Comparison of ENCODE assay signal across 14 mouse cellular contexts in genomic region chr14:78038876-78039275, GRCm38 (mm10). TPM values are rescaled to one million over a fixed set of nuclear protein-coding genes. Genes with fewer than 3 reads are reported as not detected.
A peak's percentile ranks its signal among the peaks of the same experiment; 100 is the strongest.
DNase-seq lines count a peak whose midpoint lies in the region; ATAC-seq and TF ChIP-seq lines count a peak whose summit lies in the region.
"Had no signal": no experiment of that assay in that cellular context is flagged by ENCODE, and none has a peak within 500 bp of the region (broad histone marks: within the 10 kb centered on the region; RNA-seq: fewer than 3 reads in every experiment).

No protein-coding gene starts in this region.

- H3K27ac ChIP-seq in cerebellum, adult 2 months (ENCODE audit: insufficient read depth, low read length) = no peak overlapping the region
- no peak overlapping the region for H3K27ac ChIP-seq in hindbrain, embryonic 15.5 days (replicated peaks)
- H3K27ac ChIP-seq in hindbrain, embryonic 12.5 days = no peak overlapping the region
- no peak overlapping the region for H3K27ac ChIP-seq in limb, embryonic 14.5 days (replicated peaks; ENCODE audit: low read depth, low read length)
- H3K27ac ChIP-seq: liver, embryonic 15.5 days; midbrain, embryonic 12.5 days had no signal

- no peaks in the 10 kb centered on the region for H3K27me3 ChIP-seq in cerebellum, adult 2 months (ENCODE audit: control insufficient read depth, insufficient read depth, low read length)
- H3K27me3 ChIP-seq in hindbrain, embryonic 15.5 days = no peaks in the 10 kb centered on the region
- no peaks in the 10 kb centered on the region for H3K27me3 ChIP-seq in hindbrain, embryonic 12.5 days
- no peaks in the 10 kb centered on the region for H3K27me3 ChIP-seq in limb, embryonic 14.5 days (ENCODE audit: control insufficient read depth, insufficient read depth, low read length)
- H3K27me3 ChIP-seq: liver, embryonic 15.5 days had no signal

- ATAC-seq in hindbrain, embryonic 15.5 days (ENCODE audit: low FRiP score, low read depth) = no peak; the same call in 1 of the 2 replicates
- no peak for ATAC-seq in hindbrain, embryonic 12.5 days (ENCODE audit: low FRiP score)
- ATAC-seq in limb, embryonic 14.5 days (ENCODE audit: low FRiP score, low read depth) = no peak
- no peak for ATAC-seq in CD4-positive, CD25-positive, alpha-beta regulatory T cell, adult 4 months

- H3K4me1 ChIP-seq in cerebellum, adult 2 months (ENCODE audit: control insufficient read depth, insufficient read depth, low read length) = no peaks in the 10 kb centered on the region
- H3K4me1 ChIP-seq in hindbrain, embryonic 15.5 days (replicated peaks) = peaks cover 11% of the 10 kb centered on the region; the same call in 1 of the 2 replicates
- 0 out of 2 replicates have a peak, but pooled peaks cover 4% of the 10 kb centered on the region for H3K4me1 ChIP-seq in hindbrain, embryonic 12.5 days
- peaks cover 9% of the 10 kb centered on the region; the same call in 1 of the 2 replicates for H3K4me1 ChIP-seq in limb, embryonic 14.5 days (ENCODE audit: control insufficient read depth, insufficient read depth, low read length)
- H3K4me1 ChIP-seq: liver, embryonic 15.5 days; midbrain, embryonic 12.5 days had no signal

- peak; percentile 27 to 29 for DNase-seq in cerebellum, adult 2 months
- no peak for DNase-seq in cerebellum, postnatal 4 days (ENCODE audit: low spot score in 2 of 2)
- DNase-seq in cerebellum, adult 9-11 months = peak; percentile 21
- peak; percentile 14 for DNase-seq in limb, embryonic 14.5 days (ENCODE audit: low spot score)
- DNase-seq in kidney, postnatal 36 days = no peak
- DNase-seq: adrenal gland, adult 8-10 months; kidney, adult 9 months; lung, postnatal 14 days had no signal

- 12% methylated on average over 8 of the region's 8 CpGs for WGBS in cerebellum, adult 2 months
- WGBS in hindbrain, embryonic 15.5 days = 47% methylated on average over 8 of the region's 8 CpGs
- 64% methylated on average over 8 of the region's 8 CpGs for WGBS in hindbrain, embryonic 12.5 days
- WGBS in limb, embryonic 14.5 days = 33% methylated on average over 8 of the region's 8 CpGs

- H3K9ac ChIP-seq in hindbrain, embryonic 15.5 days = no peak overlapping the region
- no peak overlapping the region for H3K9ac ChIP-seq in hindbrain, embryonic 12.5 days
- H3K9ac ChIP-seq in limb, embryonic 14.5 days (ENCODE audit: low read depth, low read length, severe bottlenecking) = no peak overlapping the region
- H3K9ac ChIP-seq: liver, embryonic 15.5 days; midbrain, embryonic 12.5 days had no signal

- no peaks in the 10 kb centered on the region for H3K36me3 ChIP-seq in hindbrain, embryonic 15.5 days
- H3K36me3 ChIP-seq in hindbrain, embryonic 12.5 days = no peaks in the 10 kb centered on the region
- no peaks in the 10 kb centered on the region for H3K36me3 ChIP-seq in limb, embryonic 14.5 days (ENCODE audit: control insufficient read depth, insufficient read depth, low read length)
- H3K36me3 ChIP-seq: liver, embryonic 15.5 days; midbrain, embryonic 12.5 days had no signal

- TF ChIP-seq CTCF in cerebellum, adult 2 months (IDR thresholded peaks at IDR 0.05; ENCODE audit: borderline replicate concordance, insufficient read depth, low read depth, low read length) = no peak

- TF ChIP-seq POLR2A in cerebellum, adult 2 months (IDR thresholded peaks at IDR 0.05; ENCODE audit: borderline replicate concordance, insufficient read depth, low read length) = no peak
- no peak for TF ChIP-seq POLR2A in limb, embryonic 14.5 days (IDR thresholded peaks at IDR 0.05; ENCODE audit: borderline replicate concordance, extremely low read depth, insufficient read depth, insufficient read length)

- peak overlapping the region; percentile 0 for H3K4me3 ChIP-seq in cerebellum, adult 2 months (replicated peaks; ENCODE audit: insufficient read depth, low read depth, low read length)
- H3K4me3 ChIP-seq in hindbrain, embryonic 15.5 days = no peak overlapping the region
- no peak overlapping the region for H3K4me3 ChIP-seq in hindbrain, embryonic 12.5 days
- H3K4me3 ChIP-seq in limb, embryonic 14.5 days (replicated peaks; ENCODE audit: low read length) = no peak overlapping the region
- H3K4me3 ChIP-seq: liver, embryonic 15.5 days; midbrain, embryonic 12.5 days had no signal

- H3K4me2 ChIP-seq in hindbrain, embryonic 15.5 days = peak overlapping the region; percentile 25; the same call in 1 of the 2 replicates
- H3K4me2 ChIP-seq in hindbrain, embryonic 12.5 days (replicated peaks) = no peak overlapping the region
- peak overlapping the region; percentile 13; the same call in 1 of the 2 replicates for H3K4me2 ChIP-seq in limb, embryonic 14.5 days (replicated peaks; ENCODE audit: low read depth, low read length, severe bottlenecking)
- H3K4me2 ChIP-seq: liver, embryonic 15.5 days; midbrain, embryonic 12.5 days had no signal

- H3K9me3 ChIP-seq in hindbrain, embryonic 15.5 days = no peaks in the 10 kb centered on the region
- H3K9me3 ChIP-seq in hindbrain, embryonic 12.5 days (replicated peaks) = no peaks in the 10 kb centered on the region
- H3K9me3 ChIP-seq in limb, embryonic 14.5 days (ENCODE audit: control insufficient read depth, low read length) = no peaks in the 10 kb centered on the region
- H3K9me3 ChIP-seq: liver, embryonic 15.5 days; midbrain, embryonic 12.5 days had no signal

RNA-seq across cellular contexts. Expression of gene Fam216b, which starts 49.9 kb away (rescaled TPM):
- polyA plus RNA-seq in cerebellum, adult 2 months (2012; rRNA removed) = 0.51 and 1.1 TPM in 2 replicates
- 0.83 and 1.2 TPM in 2 replicates for polyA plus RNA-seq in hindbrain, embryonic 15.5 days (2015; fragmentation: Nextera tagmentation; extraction: Ambion mirVana)
- polyA plus RNA-seq in hindbrain, embryonic 12.5 days (2016; fragmentation: Nextera tagmentation; extraction: Ambion mirVana) = 0.16 TPM in 1 of 2 replicates, not detected in the other
- polyA plus RNA-seq in limb, embryonic 14.5 days (2012; rRNA removed) = 0.10 TPM in 1 of 2 replicates, not detected in the other
- polyA plus RNA-seq in limb, embryonic 14.5 days (2014; fragmentation: Nextera tagmentation; extraction: Ambion mirVana) = 0.26 TPM in 1 of 2 replicates, not detected in the other
- polyA plus RNA-seq in CD4-positive, CD25-positive, alpha-beta regulatory T cell, adult 4 months (2017; shearing (Covaris generic)) = not detected
- polyA plus RNA-seq: embryonic facial prominence, embryonic 11.5 days; liver, embryonic 15.5 days; midbrain, embryonic 12.5 days had no signal

Comparison
In these comparisons a context has a peak if more than half of its experiments do, and no peak if none do; other contexts are left out.
1. DNase-seq: peak in cerebellum, adult 2 months (2 of 2), cerebellum, adult 9-11 months (single experiment) and limb, embryonic 14.5 days (single experiment); none in cerebellum, postnatal 4 days (0 of 2) and kidney, postnatal 36 days (0 of 2).